Mouse (Mus musculus) forebrain, embryonic 11.5 days (tissue): Measurements from ENCODE around the gene Rpl15. TPM values are rescaled to one million over a fixed set of nuclear protein-coding genes. Genes with fewer than 3 reads are reported as not detected.
"Not testable (repeated sequence)": the region's sequence is repeated elsewhere in the genome, so short reads cannot be mapped to it uniquely, and the experiment has no call there.

Experiments used
- ATAC-seq: fragments of 200-750 bp; cut with Nextera tagmentation; replicated peaks from 2 replicates; pipeline ENCODE4 v1.8.0; 2017; ENCODE audit warnings: moderate TSS enrichment; ENCODE audit not compliant: low FRiP score
- DNase-seq: peaks from one replicate; pipeline ENCODE4 v3.0.0-alpha.2; 2017; ENCODE audit warnings: low spot score
- H3K27ac ChIP-seq: fragments of 300-500 bp; sonication (generic); 2 replicates; pipeline ENCODE4 v1.5.1; 2014; ENCODE audit warnings: low read depth, low read length
- H3K27me3 ChIP-seq: fragments of 300-500 bp; sonication (generic); 2 replicates; pipeline ENCODE4 v1.6.1; 2014; ENCODE audit warnings: mild to moderate bottlenecking, low read length, mixed read lengths; ENCODE audit not compliant: control insufficient read depth, insufficient read depth
- H3K36me3 ChIP-seq: fragments of 300-500 bp; sonication (generic); 2 replicates; pipeline ENCODE4 v1.6.1; 2014; ENCODE audit warnings: mild to moderate bottlenecking, low read length, moderate library complexity, mixed read lengths; ENCODE audit not compliant: control insufficient read depth, insufficient read depth
- H3K4me1 ChIP-seq: fragments of 300-500 bp; sonication (generic); replicated peaks from 2 replicates; pipeline ENCODE4 v1.6.1; 2014; ENCODE audit warnings: low read length, mixed read lengths; ENCODE audit not compliant: control insufficient read depth, insufficient read depth
- H3K4me2 ChIP-seq: fragments of 300-500 bp; sonication (generic); 2 replicates; pipeline ENCODE4 v1.6.1; 2014; ENCODE audit warnings: low read depth, mild to moderate bottlenecking, low read length, moderate library complexity, mixed read lengths; ENCODE audit not compliant: severe bottlenecking
- H3K4me3 ChIP-seq: fragments of 300-500 bp; sonication (generic); 2 replicates; pipeline ENCODE4 v1.5.1; 2014; ENCODE audit warnings: low read depth, low read length
- H3K9ac ChIP-seq: fragments of 300-500 bp; sonication (generic); 2 replicates; pipeline ENCODE4 v1.6.1; 2014; ENCODE audit warnings: low read length
- H3K9me3 ChIP-seq: fragments of 300-500 bp; sonication (generic); 2 replicates; pipeline ENCODE4 v1.6.1; 2016; ENCODE audit warnings: low read length, mixed read lengths; ENCODE audit not compliant: control insufficient read depth
- WGBS: fragments of 180-500 bp; shearing (Covaris S2); extraction: QIAGEN DNeasy Blood & Tissue Kit; methylation state at CpG from one replicate; pipeline ENCODE4 v1.1.7; 2014; 5-methylcytosine and 5-hydroxymethylcytosine counted together
- polyA plus RNA-seq: library from polyadenylated mRNA; unstranded; fragments of >200 nt; fragmentation: Nextera tagmentation; extraction: Ambion mirVana; gene quantifications from 2 replicates; pipeline ENCODE4 v1.2.1, GENCODE M21; 2014

Gene Rpl15
- polyA plus RNA-seq, 1 experiment from 2014 or later: 397 TPM

- peak; percentile 98 for DNase-seq
- no peaks in the 10 kb centered on the region for H3K9me3 ChIP-seq
- H3K4me3 ChIP-seq: peak overlapping the region; percentile 71
- H3K27ac ChIP-seq: peak overlapping the region; percentile 31; the same call in 1 of the 2 replicates
- peak overlapping the region; percentile 58 for H3K9ac ChIP-seq
- ATAC-seq: peak; percentile 93
- no peaks in the 10 kb centered on the region for H3K36me3 ChIP-seq
- H3K27me3 ChIP-seq: no peaks in the 10 kb centered on the region
- no peaks in the 10 kb centered on the region for H3K4me1 ChIP-seq
- H3K4me2 ChIP-seq: peak overlapping the region; percentile 68
- under 1% methylated on average over 62 of the region's 71 CpGs for WGBS
These were observed 33.0 kb downstream of the Rpl15 start for GRCm38 (mm10) chr14:18238131-18238749.

GRCm38 (mm10) chr14:18237381-18237780 is 33.8 kb downstream of the Rpl15 start:
- Histone ChIP-seq H3K9ac (no peak overlapping the region), H3K27ac (no peak overlapping the region), H3K4me3 (peak overlapping the region; percentile 71; the same call in 1 of the 2 replicates), H3K4me1 (no peaks in the 10 kb centered on the region), H3K36me3 (no peaks in the 10 kb centered on the region), H3K4me2 (peak overlapping the region; percentile 50), H3K27me3 (no peaks in the 10 kb centered on the region), H3K9me3 (no peaks in the 10 kb centered on the region)
- no peak for ATAC-seq
- DNase-seq: no peak
- 45% methylated on average over 4 of the region's 4 CpGs for WGBS

GRCm38 (mm10) chr14:18236496-18237235 is 34.5 kb downstream of the Rpl15 start:
- 94% methylated on average over 2 of the region's 2 CpGs for WGBS
- ATAC-seq, H3K27ac ChIP-seq, H3K9ac ChIP-seq, H3K4me2 ChIP-seq, DNase-seq, H3K4me3 ChIP-seq, H3K27me3 ChIP-seq, H3K4me1 ChIP-seq, H3K9me3 ChIP-seq, H3K36me3 ChIP-seq: not testable (repeated sequence)

GRCm38 (mm10) chr14:18233981-18234960 is 36.9 kb downstream of the Rpl15 start:
- Histone ChIP-seq H3K9ac (no peak overlapping the region), H3K27ac (no peak overlapping the region), H3K4me2 (no peak overlapping the region), H3K36me3 (no peaks in the 10 kb centered on the region), H3K4me1 (no peaks in the 10 kb centered on the region), H3K27me3 (no peaks in the 10 kb centered on the region), H3K4me3 (no peak overlapping the region), H3K9me3 (no peaks in the 10 kb centered on the region)
- no peak for ATAC-seq
- no peak for DNase-seq
- WGBS: 77% methylated on average over 5 of the region's 5 CpGs

GRCm38 (mm10) chr14:18233076-18233475 is 38.1 kb downstream of the Rpl15 start:
- 72% methylated on average over 2 of the region's 2 CpGs for WGBS
- no peak for DNase-seq
- Histone ChIP-seq H3K36me3 (no peaks in the 10 kb centered on the region), H3K4me2 (no peak overlapping the region), H3K27me3 (no peaks in the 10 kb centered on the region), H3K4me3 (no peak overlapping the region), H3K9me3 (no peaks in the 10 kb centered on the region), H3K27ac (no peak overlapping the region), H3K9ac (no peak overlapping the region), H3K4me1 (no peaks in the 10 kb centered on the region)
- no peak for ATAC-seq

- DNase-seq, ATAC-seq, H3K36me3 ChIP-seq, H3K27me3 ChIP-seq, H3K27ac ChIP-seq, H3K4me2 ChIP-seq, H3K9me3 ChIP-seq, H3K4me3 ChIP-seq, H3K4me1 ChIP-seq, H3K9ac ChIP-seq: not testable (repeated sequence)
- WGBS: 93% methylated on average over 8 of the region's 8 CpGs
These were observed 39.3 kb downstream of the Rpl15 start for GRCm38 (mm10) chr14:18231866-18232265.

GRCm38 (mm10) chr14:18229751-18230150 is 41.4 kb downstream of the Rpl15 start:
- H3K27me3 ChIP-seq, H3K36me3 ChIP-seq, H3K4me2 ChIP-seq, H3K9ac ChIP-seq, H3K27ac ChIP-seq, H3K4me3 ChIP-seq, H3K4me1 ChIP-seq, ATAC-seq, H3K9me3 ChIP-seq, DNase-seq: not testable (repeated sequence)
- WGBS: 94% methylated on average over 10 of the region's 10 CpGs

- H3K4me1 ChIP-seq, H3K27ac ChIP-seq, H3K4me3 ChIP-seq, DNase-seq, H3K27me3 ChIP-seq, H3K4me2 ChIP-seq, ATAC-seq, H3K9me3 ChIP-seq, H3K36me3 ChIP-seq, H3K9ac ChIP-seq: not testable (repeated sequence)
- 82% methylated on average over 11 of the region's 11 CpGs for WGBS
These were observed 45.0 kb downstream of the Rpl15 start for GRCm38 (mm10) chr14:18226181-18226580.
